Mouse (Mus musculus): Measurements from ENCODE around the gene Col9a3. TPM values are rescaled to one million over a fixed set of nuclear protein-coding genes. Genes with fewer than 3 reads are reported as not detected.

Col9a3 gene
- 17.5 and 17.9 TPM in 2 replicates for polyA plus RNA-seq (2015; fragmentation: Nextera tagmentation; extraction: Ambion mirVana)

- Histone ChIP-seq H3K27ac (peak within 1 kb of the TSS; percentile 19; the same call in 1 of the 2 replicates), H3K27me3 (peaks cover 38% of the 10 kb centered on the region), H3K4me1 (replicated peaks) (peaks cover 26% of the 10 kb centered on the region), H3K4me2 (replicated peaks) (peak within 1 kb of the TSS; percentile 63), H3K9ac (replicated peaks) (peak within 1 kb of the TSS; percentile 60), H3K4me3 (replicated peaks) (peak within 1 kb of the TSS; percentile 37), H3K9me3 (no peaks in the 10 kb centered on the region), H3K36me3 (peaks cover 35% of the 10 kb centered on the region)
- ATAC-seq: no peak
- WGBS: 50% methylated on average over 4 of the region's 4 CpGs
These were observed at the start of gene Col9a3 for GRCm38 (mm10) chr2:180597490-180597889. Col9a3 (plus strand) TSS chr2:180597790.

- WGBS: 94% methylated on average over 3 of the region's 3 CpGs
- Histone ChIP-seq H3K4me3 (replicated peaks) (no peak overlapping the region), H3K27me3 (no peaks in the 10 kb centered on the region), H3K4me2 (replicated peaks) (no peak overlapping the region), H3K4me1 (replicated peaks) (peaks cover 10% of the 10 kb centered on the region), H3K9ac (replicated peaks) (no peak overlapping the region), H3K9me3 (no peaks in the 10 kb centered on the region), H3K36me3 (no peaks in the 10 kb centered on the region), H3K27ac (no peak overlapping the region)
- ATAC-seq: no peak
These were observed 45.2 kb upstream of the Col9a3 start for GRCm38 (mm10) chr2:180552340-180552739.

GRCm38 (mm10) chr2:180555219-180555618, 42.4 kb upstream of the Col9a3 start:
- WGBS: 53% methylated on average over 3 of the region's 3 CpGs
- ATAC-seq: no peak
- Histone ChIP-seq H3K4me3 (replicated peaks) (no peak overlapping the region), H3K9me3 (no peaks in the 10 kb centered on the region), H3K27me3 (no peaks in the 10 kb centered on the region), H3K9ac (replicated peaks) (no peak overlapping the region), H3K4me2 (replicated peaks) (no peak overlapping the region), H3K27ac (no peak overlapping the region), H3K4me1 (replicated peaks) (no peaks in the 10 kb centered on the region), H3K36me3 (no peaks in the 10 kb centered on the region)

GRCm38 (mm10) chr2:180556470-180556869, 41.1 kb upstream of the Col9a3 start:
- WGBS: 84% methylated on average over 3 of the region's 3 CpGs
- Histone ChIP-seq H3K4me3 (replicated peaks) (no peak overlapping the region), H3K4me2 (replicated peaks) (no peak overlapping the region), H3K9me3 (no peaks in the 10 kb centered on the region), H3K27ac (no peak overlapping the region), H3K36me3 (no peaks in the 10 kb centered on the region), H3K9ac (replicated peaks) (no peak overlapping the region), H3K4me1 (replicated peaks) (no peaks in the 10 kb centered on the region), H3K27me3 (no peaks in the 10 kb centered on the region)
- ATAC-seq: no peak

GRCm38 (mm10) chr2:180560245-180560644, 37.3 kb upstream of the Col9a3 start:
- ATAC-seq: no peak
- no peak overlapping the region for H3K9ac ChIP-seq (replicated peaks)
- WGBS: 57% methylated on average over 5 of the region's 5 CpGs
- peaks cover 6% of the 10 kb centered on the region; the same call in 1 of the 2 replicates for H3K4me1 ChIP-seq (replicated peaks)
- no peak overlapping the region for H3K4me3 ChIP-seq (replicated peaks)
- H3K4me2 ChIP-seq (replicated peaks): no peak overlapping the region
- peaks cover 4% of the 10 kb centered on the region; the same call in 1 of the 2 replicates for H3K27me3 ChIP-seq
- H3K36me3 ChIP-seq: no peaks in the 10 kb centered on the region
- no peak overlapping the region for H3K27ac ChIP-seq
- H3K9me3 ChIP-seq: no peaks in the 10 kb centered on the region

- ATAC-seq: no peak
- Histone ChIP-seq H3K9me3 (no peaks in the 10 kb centered on the region), H3K27ac (no peak overlapping the region), H3K27me3 (peaks cover 9% of the 10 kb centered on the region; the same call in 1 of the 2 replicates), H3K4me2 (replicated peaks) (no peak overlapping the region), H3K4me3 (replicated peaks) (no peak overlapping the region), H3K4me1 (replicated peaks) (peaks cover 6% of the 10 kb centered on the region; the same call in 1 of the 2 replicates), H3K36me3 (no peaks in the 10 kb centered on the region), H3K9ac (replicated peaks) (no peak overlapping the region)
- WGBS: 70% methylated on average over 5 of the region's 5 CpGs
These were observed 35.4 kb upstream of the Col9a3 start for GRCm38 (mm10) chr2:180562146-180562545.

GRCm38 (mm10) chr2:180563296-180563695, 34.3 kb upstream of the Col9a3 start:
- Histone ChIP-seq H3K27ac (no peak overlapping the region), H3K9ac (replicated peaks) (no peak overlapping the region), H3K36me3 (no peaks in the 10 kb centered on the region), H3K4me3 (replicated peaks) (no peak overlapping the region), H3K9me3 (no peaks in the 10 kb centered on the region), H3K27me3 (peaks cover 9% of the 10 kb centered on the region; the same call in 1 of the 2 replicates), H3K4me1 (replicated peaks) (peaks cover 6% of the 10 kb centered on the region; the same call in 1 of the 2 replicates), H3K4me2 (replicated peaks) (no peak overlapping the region)
- ATAC-seq: no peak
- WGBS: 66% methylated on average over 6 of the region's 6 CpGs

- Histone ChIP-seq H3K4me2 (replicated peaks) (no peak overlapping the region), H3K9ac (replicated peaks) (no peak overlapping the region), H3K27ac (no peak overlapping the region), H3K27me3 (peaks cover 9% of the 10 kb centered on the region; the same call in 1 of the 2 replicates), H3K4me1 (replicated peaks) (peaks cover 7% of the 10 kb centered on the region), H3K9me3 (no peaks in the 10 kb centered on the region), H3K36me3 (no peaks in the 10 kb centered on the region), H3K4me3 (replicated peaks) (no peak overlapping the region)
- no peak for ATAC-seq
- 44% methylated on average over 5 of the region's 5 CpGs for WGBS
These were observed 33.7 kb upstream of the Col9a3 start for GRCm38 (mm10) chr2:180563841-180564240.

GRCm38 (mm10) chr2:180566240-180566913, 31.2 kb upstream of the Col9a3 start:
- no peak overlapping the region for H3K27ac ChIP-seq
- no peak overlapping the region for H3K4me2 ChIP-seq (replicated peaks)
- no peak for ATAC-seq
- no peak overlapping the region for H3K9ac ChIP-seq (replicated peaks)
- peaks cover 16% of the 10 kb centered on the region for H3K4me1 ChIP-seq (replicated peaks)
- H3K4me3 ChIP-seq (replicated peaks): no peak overlapping the region
- 36% methylated on average over 13 of the region's 13 CpGs for WGBS
- peaks cover 14% of the 10 kb centered on the region; the same call in 1 of the 2 replicates for H3K27me3 ChIP-seq
- H3K9me3 ChIP-seq: no peaks in the 10 kb centered on the region
- no peaks in the 10 kb centered on the region for H3K36me3 ChIP-seq

GRCm38 (mm10) chr2:180569028-180569643, 28.5 kb upstream of the Col9a3 start:
- no peaks in the 10 kb centered on the region for H3K36me3 ChIP-seq
- no peak overlapping the region for H3K4me3 ChIP-seq (replicated peaks)
- 49% methylated on average over 3 of the region's 3 CpGs for WGBS
- peaks cover 10% of the 10 kb centered on the region for H3K4me1 ChIP-seq (replicated peaks)
- H3K27ac ChIP-seq: no peak overlapping the region
- no peak for ATAC-seq
- no peak overlapping the region for H3K4me2 ChIP-seq (replicated peaks)
- H3K9me3 ChIP-seq: no peaks in the 10 kb centered on the region
- H3K27me3 ChIP-seq: peaks cover 11% of the 10 kb centered on the region
- no peak overlapping the region for H3K9ac ChIP-seq (replicated peaks)

- H3K4me1 ChIP-seq (replicated peaks): peaks cover 3% of the 10 kb centered on the region; the same call in 1 of the 2 replicates
- no peak overlapping the region for H3K9ac ChIP-seq (replicated peaks)
- WGBS: 33% methylated on average over 4 of the region's 4 CpGs
- no peak overlapping the region for H3K4me3 ChIP-seq (replicated peaks)
- H3K27ac ChIP-seq: no peak overlapping the region
- no peak overlapping the region for H3K4me2 ChIP-seq (replicated peaks)
- H3K36me3 ChIP-seq: no peaks in the 10 kb centered on the region
- no peaks in the 10 kb centered on the region for H3K9me3 ChIP-seq
- no peak for ATAC-seq
- H3K27me3 ChIP-seq: peaks cover 22% of the 10 kb centered on the region
These were observed 21.1 kb upstream of the Col9a3 start for GRCm38 (mm10) chr2:180576482-180576881.

- Histone ChIP-seq H3K9me3 (no peaks in the 10 kb centered on the region), H3K4me1 (replicated peaks) (peaks cover 11% of the 10 kb centered on the region), H3K27me3 (peaks cover 22% of the 10 kb centered on the region), H3K36me3 (peaks cover under 1% of the 10 kb centered on the region; the same call in 1 of the 2 replicates), H3K4me2 (replicated peaks) (no peak overlapping the region), H3K27ac (no peak overlapping the region), H3K4me3 (replicated peaks) (no peak overlapping the region), H3K9ac (replicated peaks) (no peak overlapping the region)
- ATAC-seq: no peak
- 5% methylated on average over 3 of the region's 3 CpGs for WGBS
These were observed 18.9 kb upstream of the Col9a3 start for GRCm38 (mm10) chr2:180578686-180579085.

All from midbrain, embryonic 13.5 days (tissue).